Mouse (Mus musculus): ENCODE measurements at regions not wholly inside any gene's neighbourhood (a gene's known extent, or its start where the extent isn't known, plus 50 kb on each side); places are given as distances from the start of the nearest gene placed in this dataset.

- TF ChIP-seq POLR2A (IDR thresholded peaks at IDR 0.05; ENCODE audit: borderline replicate concordance, control insufficient read depth, low read depth, low read length) (no peak), CTCF (IDR thresholded peaks at IDR 0.05; ENCODE audit: control insufficient read depth, insufficient read depth, low read length) (no peak)
Measured at GRCm38 (mm10) chr9:31980459-31980858, 67.2 kb upstream of the Barx2 start.

Measured in bone marrow, adult 2 months (tissue).